Mouse (Mus musculus) small intestine, adult 2 months (tissue): ENCODE data around the gene Alpk3.

ENCODE experiments used
- CTCF ChIP-seq: fragments of 200-500 bp; IDR thresholded peaks from 2 replicates; pipeline ENCODE4 v1.5.1; 2012; ENCODE audit warnings: low read depth, mild to moderate bottlenecking, control low read depth, inconsistent platforms, low read length, moderate library complexity, mixed read lengths; ENCODE audit not compliant: insufficient replicate concordance, insufficient read length; ENCODE audit errors: extremely low read depth
- POLR2A ChIP-seq: fragments of 200-500 bp; IDR thresholded peaks from 2 replicates; pipeline ENCODE4 v1.6.1; 2012; ENCODE audit warnings: low read depth, mild to moderate bottlenecking, control low read depth, inconsistent platforms, low read length, moderate library complexity

GRCm38 (mm10) chr7:81111729-81112128 lies 54.3 kb downstream of the Alpk3 start:
- TF ChIP-seq CTCF (no peak), POLR2A (no peak)
